Mouse (Mus musculus): ENCODE data around the gene Usp24. TPM values are rescaled to one million over a fixed set of nuclear protein-coding genes. Genes with fewer than 3 reads are reported as not detected.
A peak's percentile ranks its signal among the peaks of the same experiment; 100 is the strongest.
"Not testable (repeated sequence)": the region's sequence is repeated elsewhere in the genome, so short reads cannot be mapped to it uniquely, and the experiment has no call there.

Usp24 gene
- polyA plus RNA-seq, 1 experiment from 2014 or later: 12.5 TPM

- not testable (repeated sequence) for ATAC-seq (ENCODE audit: low FRiP score); H3K36me3 ChIP-seq (ENCODE audit: control insufficient read depth, insufficient read depth, low read length); H3K27ac ChIP-seq (ENCODE audit: low read depth, low read length); H3K4me3 ChIP-seq (ENCODE audit: low read depth, low read length); DNase-seq (ENCODE audit: low spot score); H3K9ac ChIP-seq (ENCODE audit: low read depth, low read length); H3K9me3 ChIP-seq (ENCODE audit: control insufficient read depth, low read length); H3K4me2 ChIP-seq (replicated peaks; ENCODE audit: low read depth, low read length); H3K27me3 ChIP-seq (ENCODE audit: control insufficient read depth, insufficient read depth, low read length); H3K4me1 ChIP-seq (replicated peaks; ENCODE audit: control insufficient read depth, insufficient read depth, low read length)
- 93% methylated on average over 6 of the region's 6 CpGs for WGBS
Measured at GRCm38 (mm10) chr4:106329171-106329570, 13.2 kb downstream of the Usp24 start.

- ATAC-seq (ENCODE audit: low FRiP score): no peak
- DNase-seq (ENCODE audit: low spot score): no peak
- Histone ChIP-seq H3K27ac (ENCODE audit: low read depth, low read length) (no peak overlapping the region), H3K9ac (ENCODE audit: low read depth, low read length) (no peak overlapping the region), H3K4me2 (replicated peaks; ENCODE audit: low read depth, low read length) (no peak overlapping the region), H3K36me3 (ENCODE audit: control insufficient read depth, insufficient read depth, low read length) (no peaks in the 10 kb centered on the region), H3K27me3 (ENCODE audit: control insufficient read depth, insufficient read depth, low read length) (no peaks in the 10 kb centered on the region), H3K4me3 (ENCODE audit: low read depth, low read length) (no peak overlapping the region), H3K4me1 (replicated peaks; ENCODE audit: control insufficient read depth, insufficient read depth, low read length) (no peaks in the 10 kb centered on the region), H3K9me3 (ENCODE audit: control insufficient read depth, low read length) (no peaks in the 10 kb centered on the region)
- 83% methylated on average over 5 of the region's 5 CpGs for WGBS
Measured at GRCm38 (mm10) chr4:106330371-106330819, 14.4 kb downstream of the Usp24 start.

- DNase-seq (ENCODE audit: low spot score) (no peak), ATAC-seq (ENCODE audit: low FRiP score) (no peak)
- Histone ChIP-seq H3K27me3 (ENCODE audit: control insufficient read depth, insufficient read depth, low read length) (no peaks in the 10 kb centered on the region), H3K4me3 (ENCODE audit: low read depth, low read length) (no peak overlapping the region), H3K9ac (ENCODE audit: low read depth, low read length) (no peak overlapping the region), H3K4me2 (replicated peaks; ENCODE audit: low read depth, low read length) (no peak overlapping the region), H3K27ac (ENCODE audit: low read depth, low read length) (no peak overlapping the region), H3K4me1 (replicated peaks; ENCODE audit: control insufficient read depth, insufficient read depth, low read length) (no peaks in the 10 kb centered on the region), H3K9me3 (ENCODE audit: control insufficient read depth, low read length) (no peaks in the 10 kb centered on the region), H3K36me3 (ENCODE audit: control insufficient read depth, insufficient read depth, low read length) (no peaks in the 10 kb centered on the region)
- 73% methylated on average over 3 of the region's 3 CpGs for WGBS
Measured at GRCm38 (mm10) chr4:106333071-106333470, 17.1 kb downstream of the Usp24 start.

GRCm38 (mm10) chr4:106333584-106333983 lies 17.6 kb downstream of the Usp24 start:
- H3K4me2 ChIP-seq (replicated peaks; ENCODE audit: low read depth, low read length): no peak overlapping the region
- WGBS: 87% methylated on average over 2 of the region's 2 CpGs
- no peaks in the 10 kb centered on the region for H3K27me3 ChIP-seq (ENCODE audit: control insufficient read depth, insufficient read depth, low read length)
- no peak for DNase-seq (ENCODE audit: low spot score)
- no peak overlapping the region for H3K4me3 ChIP-seq (ENCODE audit: low read depth, low read length)
- no peaks in the 10 kb centered on the region for H3K4me1 ChIP-seq (replicated peaks; ENCODE audit: control insufficient read depth, insufficient read depth, low read length)
- no peak overlapping the region for H3K9ac ChIP-seq (ENCODE audit: low read depth, low read length)
- no peaks in the 10 kb centered on the region for H3K9me3 ChIP-seq (ENCODE audit: control insufficient read depth, low read length)
- H3K36me3 ChIP-seq (ENCODE audit: control insufficient read depth, insufficient read depth, low read length): no peaks in the 10 kb centered on the region
- no peak overlapping the region for H3K27ac ChIP-seq (ENCODE audit: low read depth, low read length)
- no peak for ATAC-seq (ENCODE audit: low FRiP score)

- DNase-seq (ENCODE audit: low spot score) (no peak), ATAC-seq (ENCODE audit: low FRiP score) (no peak)
- no peaks in the 10 kb centered on the region for H3K4me1 ChIP-seq (replicated peaks; ENCODE audit: control insufficient read depth, insufficient read depth, low read length)
- 85% methylated on average over 1 of the region's 1 CpGs for WGBS
- H3K4me2 ChIP-seq (replicated peaks; ENCODE audit: low read depth, low read length): no peak overlapping the region
- H3K4me3 ChIP-seq (ENCODE audit: low read depth, low read length): no peak overlapping the region
- no peak overlapping the region for H3K9ac ChIP-seq (ENCODE audit: low read depth, low read length)
- H3K27ac ChIP-seq (ENCODE audit: low read depth, low read length): no peak overlapping the region
- no peaks in the 10 kb centered on the region for H3K27me3 ChIP-seq (ENCODE audit: control insufficient read depth, insufficient read depth, low read length)
- H3K36me3 ChIP-seq (ENCODE audit: control insufficient read depth, insufficient read depth, low read length): no peaks in the 10 kb centered on the region
- H3K9me3 ChIP-seq (ENCODE audit: control insufficient read depth, low read length): no peaks in the 10 kb centered on the region
Measured at GRCm38 (mm10) chr4:106335858-106336257, 19.8 kb downstream of the Usp24 start.

- H3K9ac ChIP-seq (ENCODE audit: low read depth, low read length): no peak overlapping the region
- H3K4me3 ChIP-seq (ENCODE audit: low read depth, low read length): no peak overlapping the region
- no peaks in the 10 kb centered on the region for H3K4me1 ChIP-seq (replicated peaks; ENCODE audit: control insufficient read depth, insufficient read depth, low read length)
- H3K27me3 ChIP-seq (ENCODE audit: control insufficient read depth, insufficient read depth, low read length): no peaks in the 10 kb centered on the region
- 93% methylated on average over 1 of the region's 1 CpGs for WGBS
- H3K4me2 ChIP-seq (replicated peaks; ENCODE audit: low read depth, low read length): no peak overlapping the region
- H3K9me3 ChIP-seq (ENCODE audit: control insufficient read depth, low read length): no peaks in the 10 kb centered on the region
- ATAC-seq (ENCODE audit: low FRiP score): no peak
- no peak overlapping the region for H3K27ac ChIP-seq (ENCODE audit: low read depth, low read length)
- DNase-seq (ENCODE audit: low spot score): no peak
- 0 out of 2 replicates have a peak, but pooled peaks cover 3% of the 10 kb centered on the region for H3K36me3 ChIP-seq (ENCODE audit: control insufficient read depth, insufficient read depth, low read length)
Measured at GRCm38 (mm10) chr4:106347664-106348063, 31.7 kb downstream of the Usp24 start.

GRCm38 (mm10) chr4:106355025-106355424 lies 39.0 kb downstream of the Usp24 start:
- not testable (repeated sequence) for H3K27me3 ChIP-seq (ENCODE audit: control insufficient read depth, insufficient read depth, low read length); H3K9ac ChIP-seq (ENCODE audit: low read depth, low read length); H3K4me2 ChIP-seq (replicated peaks; ENCODE audit: low read depth, low read length); H3K36me3 ChIP-seq (ENCODE audit: control insufficient read depth, insufficient read depth, low read length); H3K4me3 ChIP-seq (ENCODE audit: low read depth, low read length); H3K27ac ChIP-seq (ENCODE audit: low read depth, low read length); H3K9me3 ChIP-seq (ENCODE audit: control insufficient read depth, low read length); H3K4me1 ChIP-seq (replicated peaks; ENCODE audit: control insufficient read depth, insufficient read depth, low read length); DNase-seq (ENCODE audit: low spot score); ATAC-seq (ENCODE audit: low FRiP score)
- WGBS: 85% methylated on average over 2 of the region's 2 CpGs

GRCm38 (mm10) chr4:106370013-106370412 lies 54.0 kb downstream of the Usp24 start:
- Histone ChIP-seq H3K4me3 (ENCODE audit: low read depth, low read length) (no peak overlapping the region), H3K27ac (ENCODE audit: low read depth, low read length) (no peak overlapping the region), H3K36me3 (ENCODE audit: control insufficient read depth, insufficient read depth, low read length) (no peaks in the 10 kb centered on the region; the same call in 1 of the 2 replicates), H3K9ac (ENCODE audit: low read depth, low read length) (no peak overlapping the region), H3K9me3 (ENCODE audit: control insufficient read depth, low read length) (no peaks in the 10 kb centered on the region), H3K27me3 (ENCODE audit: control insufficient read depth, insufficient read depth, low read length) (no peaks in the 10 kb centered on the region), H3K4me2 (replicated peaks; ENCODE audit: low read depth, low read length) (no peak overlapping the region), H3K4me1 (replicated peaks; ENCODE audit: control insufficient read depth, insufficient read depth, low read length) (no peaks in the 10 kb centered on the region)
- 88% methylated on average over 6 of the region's 6 CpGs for WGBS
- ATAC-seq (ENCODE audit: low FRiP score): no peak
- no peak for DNase-seq (ENCODE audit: low spot score)

GRCm38 (mm10) chr4:106375857-106376256 lies 59.8 kb downstream of the Usp24 start:
- 57% methylated on average over 1 of the region's 1 CpGs for WGBS
- ATAC-seq (ENCODE audit: low FRiP score): no peak
- H3K9me3 ChIP-seq (ENCODE audit: control insufficient read depth, low read length): no peaks in the 10 kb centered on the region
- H3K27ac ChIP-seq (ENCODE audit: low read depth, low read length): no peak overlapping the region
- peak; percentile 87 for DNase-seq (ENCODE audit: low spot score)
- no peak overlapping the region for H3K4me2 ChIP-seq (replicated peaks; ENCODE audit: low read depth, low read length)
- no peaks in the 10 kb centered on the region for H3K4me1 ChIP-seq (replicated peaks; ENCODE audit: control insufficient read depth, insufficient read depth, low read length)
- no peak overlapping the region for H3K4me3 ChIP-seq (ENCODE audit: low read depth, low read length)
- no peaks in the 10 kb centered on the region for H3K27me3 ChIP-seq (ENCODE audit: control insufficient read depth, insufficient read depth, low read length)
- peaks cover 3% of the 10 kb centered on the region; the same call in 1 of the 2 replicates for H3K36me3 ChIP-seq (ENCODE audit: control insufficient read depth, insufficient read depth, low read length)
- no peak overlapping the region for H3K9ac ChIP-seq (ENCODE audit: low read depth, low read length)
